Mouse (Mus musculus): ENCODE measurements around the gene Socs4. TPM values are rescaled to one million over a fixed set of nuclear protein-coding genes. Genes with fewer than 3 reads are reported as not detected.

Socs4 gene
- 2.7 and 3.6 TPM in 2 replicates for polyA plus RNA-seq (2015; fragmentation: Nextera tagmentation; extraction: Ambion mirVana)

DNA sequence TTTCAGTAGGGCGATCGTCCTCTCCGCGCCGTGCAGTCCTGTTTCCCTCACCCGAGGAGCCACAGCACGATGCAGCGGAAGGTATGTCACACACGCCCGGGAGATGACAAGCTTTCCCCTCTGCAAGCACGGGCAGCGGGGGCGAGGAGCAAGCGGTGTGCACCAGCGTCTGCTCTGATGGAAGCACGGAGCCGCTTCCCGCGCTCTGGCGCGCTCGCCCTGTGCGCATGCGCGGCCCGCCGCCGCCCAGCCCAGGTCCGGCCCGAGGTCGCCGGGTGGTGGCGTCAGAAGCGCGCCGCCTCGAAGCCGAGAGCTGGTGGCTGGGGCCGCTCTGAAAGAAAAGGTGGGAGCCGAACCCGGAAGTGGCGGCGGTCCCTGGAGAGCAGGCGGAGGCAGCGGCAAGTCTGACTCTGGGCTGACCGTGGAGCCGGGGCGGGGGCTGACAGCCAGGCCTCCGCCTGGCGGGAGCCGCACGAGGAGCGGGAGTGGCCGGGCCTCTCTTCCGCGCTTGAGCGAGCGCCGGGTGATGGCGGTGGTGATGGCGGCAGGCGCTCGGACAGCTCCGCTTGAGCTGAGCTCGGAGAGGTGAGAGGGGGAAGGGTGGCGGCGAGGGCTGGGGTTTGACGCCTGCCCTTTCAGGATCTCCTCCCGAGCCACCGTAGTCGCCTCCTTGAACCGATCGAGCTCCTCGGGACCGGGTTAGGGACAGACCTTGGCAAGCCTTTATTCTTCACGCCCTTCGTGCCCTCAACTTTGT lies at the start of gene Socs4, which contains the start of gene Wdhd1:
Socs4 (plus strand) TSS at position 295 of the 757 bp plus-strand sequence.
Wdhd1 (minus strand) TSS at position 221 of the 757 bp plus-strand sequence.
- Histone ChIP-seq H3K4me2 (peak within 1 kb of the TSS; percentile 67), H3K27ac (replicated peaks) (peak within 1 kb of the TSS; percentile 97)

DNA sequence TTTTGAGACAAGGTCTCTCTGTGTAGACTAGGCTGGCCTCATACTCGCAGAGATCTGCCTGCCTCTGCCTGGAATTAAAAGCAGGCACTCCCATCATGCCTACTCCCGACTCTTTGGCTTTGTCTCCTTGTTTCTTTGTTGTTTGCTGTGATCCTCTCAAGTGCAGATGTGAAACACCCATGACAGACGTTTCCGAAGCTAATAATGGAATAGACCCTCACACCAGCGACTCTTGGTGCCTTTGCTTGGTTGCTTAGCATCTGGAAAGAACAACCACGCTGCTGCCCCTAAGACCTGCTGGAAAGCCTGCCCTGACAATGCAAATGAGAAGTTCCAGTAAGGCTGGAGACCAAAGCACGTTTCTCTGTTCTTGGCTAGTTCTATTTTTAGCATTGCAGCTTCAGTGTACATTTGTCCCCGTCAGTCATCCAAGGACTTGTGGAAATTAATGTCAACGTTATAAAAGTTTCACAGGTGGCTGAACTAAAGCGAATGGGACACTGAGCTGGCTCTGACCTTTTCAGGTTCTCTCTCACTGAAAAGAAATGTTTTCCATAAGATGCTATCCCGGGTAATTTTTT lies 46.8 kb upstream of the Socs4 start:
- Histone ChIP-seq H3K27ac (replicated peaks) (no peak overlapping the region), H3K4me3 (no peak overlapping the region), H3K27me3 (no peaks in the 10 kb centered on the region), H3K36me3 (no peaks in the 10 kb centered on the region), H3K4me2 (no peak overlapping the region), H3K9ac (no peak overlapping the region), H3K9me3 (no peaks in the 10 kb centered on the region), H3K4me1 (replicated peaks) (no peaks in the 10 kb centered on the region)
- 83% methylated on average over 11 of the region's 11 CpGs for WGBS
- ATAC-seq (ENCODE audit: low read depth), result no peak

More for the DNA sequence above, at the start of gene Socs4, which contains the start of gene Wdhd1:
- Histone ChIP-seq H3K9me3 (no peaks in the 10 kb centered on the region), H3K27me3 (no peaks in the 10 kb centered on the region), H3K4me1 (replicated peaks) (peaks cover 28% of the 10 kb centered on the region), H3K4me3 (peak within 1 kb of the TSS; percentile 88), H3K9ac (peak within 1 kb of the TSS; percentile 88), H3K36me3 (peaks cover 8% of the 10 kb centered on the region; the same call in 1 of the 2 replicates)
- peak; percentile 98 for ATAC-seq (ENCODE audit: low read depth)
- under 1% methylated on average over 73 of the region's 77 CpGs for WGBS

DNA sequence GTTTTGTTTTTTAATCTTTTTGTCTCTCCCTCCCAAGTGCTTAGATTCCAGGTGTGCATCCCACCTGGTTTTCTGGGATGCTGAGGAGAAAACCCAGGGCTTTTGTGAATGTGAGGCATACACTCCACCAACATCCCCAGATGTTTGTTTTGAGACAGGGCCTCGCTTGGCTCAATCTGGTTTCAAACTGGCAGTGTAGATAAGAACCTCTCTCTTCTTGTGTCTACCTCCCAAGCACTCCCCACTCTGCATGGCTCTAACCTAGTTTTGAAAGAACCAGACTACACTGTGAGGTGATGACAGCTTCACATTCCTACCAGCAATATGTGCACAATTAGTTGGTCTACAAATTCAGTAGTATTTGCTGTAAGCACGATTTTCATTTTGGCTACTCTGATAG lies 43.1 kb upstream of the Socs4 start:
- H3K9me3 ChIP-seq, result peaks cover 14% of the 10 kb centered on the region; the same call in 1 of the 2 replicates
- ATAC-seq (ENCODE audit: low read depth), result no peak
- H3K27me3 ChIP-seq, result no peaks in the 10 kb centered on the region
- no peak overlapping the region for H3K4me3 ChIP-seq
- no peaks in the 10 kb centered on the region for H3K36me3 ChIP-seq
- no peaks in the 10 kb centered on the region for H3K4me1 ChIP-seq (replicated peaks)
- WGBS, result 80% methylated on average over 2 of the region's 2 CpGs
- H3K27ac ChIP-seq (replicated peaks), result no peak overlapping the region
- H3K9ac ChIP-seq, result no peak overlapping the region
- no peak overlapping the region for H3K4me2 ChIP-seq

DNA sequence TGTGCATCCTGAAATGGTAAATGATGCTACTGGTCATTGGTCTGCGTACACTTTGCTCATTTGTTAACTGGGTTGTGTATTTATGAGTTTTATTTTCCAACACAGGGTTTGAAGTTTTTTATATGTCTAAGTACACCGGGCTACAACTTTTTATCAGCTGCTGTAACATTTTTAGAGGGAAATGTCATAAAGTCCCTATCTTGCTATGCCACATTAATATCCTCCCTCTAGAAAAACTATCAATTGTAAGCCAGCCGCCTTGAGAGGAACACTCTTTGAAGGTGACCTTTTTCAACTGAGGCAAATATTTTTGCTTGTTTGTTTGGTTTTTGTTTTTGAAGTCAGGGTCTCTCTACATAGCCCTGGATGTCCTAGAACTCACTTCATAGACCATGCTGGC lies 42.7 kb upstream of the Socs4 start:
- Histone ChIP-seq H3K27ac (replicated peaks) (no peak overlapping the region), H3K9me3 (peaks cover 14% of the 10 kb centered on the region; the same call in 1 of the 2 replicates), H3K4me2 (no peak overlapping the region), H3K27me3 (no peaks in the 10 kb centered on the region), H3K9ac (no peak overlapping the region), H3K36me3 (no peaks in the 10 kb centered on the region), H3K4me1 (replicated peaks) (no peaks in the 10 kb centered on the region), H3K4me3 (no peak overlapping the region)
- ATAC-seq (ENCODE audit: low read depth), result no peak
- 93% methylated on average over 3 of the region's 3 CpGs for WGBS

DNA sequence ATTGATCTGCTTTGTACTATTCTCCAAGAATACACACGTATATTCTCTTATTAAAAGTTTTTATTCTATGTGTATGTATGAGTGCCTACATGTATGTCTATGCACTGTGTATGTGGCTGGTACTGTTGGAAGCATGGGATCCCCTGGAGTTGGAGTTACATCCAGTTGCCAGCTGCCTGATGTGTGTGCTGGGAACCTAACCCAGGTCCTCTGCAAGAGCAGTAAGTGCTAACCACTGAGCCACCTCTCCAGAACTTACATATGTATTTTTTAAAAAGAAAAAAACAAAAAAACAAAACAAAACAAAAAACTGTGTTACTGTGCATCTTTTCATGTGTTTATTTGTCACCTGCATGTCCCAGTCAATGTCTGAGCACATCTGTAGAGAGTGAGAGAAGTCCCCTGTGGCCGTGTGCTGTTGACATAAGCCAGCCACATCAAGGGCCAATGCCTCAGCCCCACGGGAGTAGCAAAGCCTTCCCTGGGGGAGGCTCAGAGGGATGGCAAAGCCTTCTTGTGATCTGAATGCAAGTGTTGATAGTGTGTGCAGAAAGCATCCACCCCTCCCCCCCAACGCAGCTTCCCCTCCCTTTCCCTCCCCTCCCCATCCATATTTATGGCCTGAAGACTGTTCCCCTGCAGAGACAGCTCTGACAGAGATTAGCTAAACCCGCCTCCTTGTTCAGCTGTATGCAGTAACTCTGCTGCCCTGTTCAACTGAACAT lies 42.0 kb upstream of the Socs4 start:
- Histone ChIP-seq H3K4me3 (no peak overlapping the region), H3K4me2 (no peak overlapping the region), H3K27ac (replicated peaks) (no peak overlapping the region), H3K9me3 (peaks cover 14% of the 10 kb centered on the region; the same call in 1 of the 2 replicates), H3K36me3 (no peaks in the 10 kb centered on the region), H3K27me3 (no peaks in the 10 kb centered on the region), H3K4me1 (replicated peaks) (no peaks in the 10 kb centered on the region), H3K9ac (no peak overlapping the region)
- 76% methylated on average over 5 of the region's 5 CpGs for WGBS
- ATAC-seq (ENCODE audit: low read depth), result no peak

DNA sequence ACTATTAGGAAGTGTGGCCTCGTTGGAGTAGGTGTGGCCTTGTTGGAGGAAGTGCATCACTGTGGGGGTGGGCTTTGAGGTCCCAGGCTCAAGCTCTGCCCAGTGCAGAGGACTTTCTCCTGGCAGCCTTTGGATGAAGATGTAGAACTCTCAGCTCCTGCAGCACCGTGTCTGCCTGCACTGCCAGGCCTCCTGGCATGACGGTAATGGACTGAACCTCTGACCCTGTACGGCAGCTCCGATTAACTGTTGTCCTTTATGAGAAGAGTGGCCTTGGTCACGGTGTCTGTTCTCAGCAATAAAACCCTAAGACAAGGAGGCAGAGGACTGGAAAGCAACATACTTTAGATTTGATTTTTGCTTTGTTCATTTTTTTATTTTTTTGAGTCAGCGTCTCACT lies 40.2 kb upstream of the Socs4 start:
- no peak for ATAC-seq (ENCODE audit: low read depth)
- no peaks in the 10 kb centered on the region for H3K27me3 ChIP-seq

DNA sequence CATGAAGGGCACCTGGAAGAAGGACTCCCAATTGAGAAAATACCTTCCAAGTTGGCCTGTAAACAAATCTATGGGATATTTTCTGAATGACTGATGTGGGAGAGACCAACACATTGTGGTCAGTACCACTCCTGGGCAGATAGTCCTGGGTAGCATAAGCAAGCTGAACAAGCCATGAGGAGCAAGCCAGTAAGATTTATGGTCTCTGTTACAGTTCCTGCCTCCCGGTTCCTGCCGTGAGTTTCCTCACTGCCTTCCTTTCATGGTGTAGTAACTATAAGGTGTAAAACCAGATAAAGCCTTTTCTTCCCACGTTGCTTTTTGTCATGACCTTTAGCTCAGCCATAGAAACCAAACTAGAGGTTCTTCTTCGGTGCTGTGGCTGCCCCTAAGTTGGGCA lies 39.4 kb upstream of the Socs4 start:
- Histone ChIP-seq H3K4me3 (no peak overlapping the region), H3K4me2 (no peak overlapping the region), H3K27ac (replicated peaks) (no peak overlapping the region), H3K27me3 (no peaks in the 10 kb centered on the region), H3K9ac (no peak overlapping the region), H3K4me1 (replicated peaks) (no peaks in the 10 kb centered on the region), H3K36me3 (peaks cover 17% of the 10 kb centered on the region), H3K9me3 (peaks cover 14% of the 10 kb centered on the region; the same call in 1 of the 2 replicates)
- ATAC-seq (ENCODE audit: low read depth), result no peak
- WGBS, result 84% methylated on average over 4 of the region's 4 CpGs

More for the DNA sequence above, 40.2 kb upstream of the Socs4 start:
- Histone ChIP-seq H3K9me3 (peaks cover 14% of the 10 kb centered on the region; the same call in 1 of the 2 replicates), H3K36me3 (peaks cover 11% of the 10 kb centered on the region), H3K4me2 (no peak overlapping the region), H3K4me3 (no peak overlapping the region), H3K9ac (no peak overlapping the region), H3K4me1 (replicated peaks) (no peaks in the 10 kb centered on the region), H3K27ac (replicated peaks) (no peak overlapping the region)
- 90% methylated on average over 7 of the region's 7 CpGs for WGBS

DNA sequence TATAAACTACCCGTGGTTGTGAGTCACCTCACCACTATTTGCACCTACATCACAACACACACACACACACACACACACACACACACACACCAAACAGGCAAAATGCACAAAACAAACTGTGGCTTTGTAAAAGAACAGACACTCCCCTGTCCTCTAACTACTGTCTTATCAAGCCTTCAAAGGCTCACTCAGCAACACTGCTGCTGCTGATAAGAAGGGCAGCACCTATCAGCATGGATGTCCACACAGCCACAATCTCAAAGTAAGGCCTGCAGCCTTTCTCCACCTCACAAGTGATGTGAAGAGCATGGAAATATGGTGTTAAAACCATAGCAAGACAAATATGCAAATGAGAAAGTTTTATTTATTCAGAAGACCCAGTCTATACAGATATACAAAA lies 36.1 kb upstream of the Socs4 start:
- Histone ChIP-seq H3K4me3 (no peak overlapping the region), H3K27me3 (no peaks in the 10 kb centered on the region), H3K9me3 (peaks cover 10% of the 10 kb centered on the region; the same call in 1 of the 2 replicates), H3K36me3 (peaks cover 45% of the 10 kb centered on the region), H3K27ac (replicated peaks) (no peak overlapping the region), H3K9ac (no peak overlapping the region), H3K4me2 (no peak overlapping the region), H3K4me1 (replicated peaks) (no peaks in the 10 kb centered on the region)
- 91% methylated on average over 1 of the region's 1 CpGs for WGBS
- ATAC-seq (ENCODE audit: low read depth), result no peak

DNA sequence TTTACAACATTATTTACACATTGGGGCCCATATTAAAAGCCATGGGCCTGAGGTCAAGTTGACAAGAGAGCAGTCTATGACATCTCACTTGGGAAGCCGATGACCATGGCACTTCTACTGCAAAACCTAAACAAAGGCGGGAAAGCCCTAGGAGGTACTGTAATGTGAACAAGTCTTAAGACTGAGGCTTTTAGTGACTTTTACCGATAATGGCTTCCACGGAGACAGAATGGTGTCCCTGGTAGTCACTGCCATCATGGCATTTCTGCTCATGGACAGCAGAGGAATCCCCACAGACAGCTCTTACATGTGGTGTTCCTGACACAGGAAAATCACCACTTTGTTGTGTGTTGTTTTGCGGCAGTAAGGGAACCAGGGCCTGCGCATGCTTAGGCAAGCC lies 35.7 kb upstream of the Socs4 start:
- 96% methylated on average over 6 of the region's 6 CpGs for WGBS
- H3K4me3 ChIP-seq, result no peak overlapping the region
- H3K36me3 ChIP-seq, result peaks cover 49% of the 10 kb centered on the region
- peaks cover 7% of the 10 kb centered on the region; the same call in 1 of the 2 replicates for H3K9me3 ChIP-seq
- H3K27me3 ChIP-seq, result no peaks in the 10 kb centered on the region
- no peak for ATAC-seq (ENCODE audit: low read depth)
- H3K4me2 ChIP-seq, result no peak overlapping the region
- H3K9ac ChIP-seq, result no peak overlapping the region
- no peaks in the 10 kb centered on the region for H3K4me1 ChIP-seq (replicated peaks)
- H3K27ac ChIP-seq (replicated peaks), result no peak overlapping the region

DNA sequence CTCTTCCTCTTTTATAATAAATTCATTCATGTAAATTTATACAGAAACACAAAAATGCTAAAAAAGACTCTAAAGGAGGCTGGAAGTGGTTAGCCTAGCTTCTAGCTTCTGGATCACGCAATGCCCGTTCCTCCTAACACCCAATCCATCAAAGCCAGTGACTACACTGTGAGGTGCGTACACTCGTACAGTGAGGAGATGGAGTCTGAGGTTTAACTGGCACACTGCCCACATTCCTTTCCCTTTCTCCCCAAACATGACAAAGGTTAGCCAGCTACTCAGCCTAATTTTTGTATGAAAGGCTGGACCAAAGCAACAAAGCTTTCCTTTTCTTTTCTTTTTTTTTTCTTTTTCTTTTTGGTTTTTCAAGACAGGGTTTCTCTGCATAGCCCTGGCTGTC lies 34.0 kb upstream of the Socs4 start:
- no peaks in the 10 kb centered on the region for H3K27me3 ChIP-seq
- no peak overlapping the region for H3K4me3 ChIP-seq
- no peak for ATAC-seq (ENCODE audit: low read depth)
- H3K9me3 ChIP-seq, result no peaks in the 10 kb centered on the region
- peaks cover 66% of the 10 kb centered on the region for H3K36me3 ChIP-seq
- H3K27ac ChIP-seq (replicated peaks), result no peak overlapping the region
- WGBS, result 72% methylated on average over 4 of the region's 4 CpGs
- no peak overlapping the region for H3K4me2 ChIP-seq
- H3K9ac ChIP-seq, result no peak overlapping the region
- no peaks in the 10 kb centered on the region for H3K4me1 ChIP-seq (replicated peaks)

DNA sequence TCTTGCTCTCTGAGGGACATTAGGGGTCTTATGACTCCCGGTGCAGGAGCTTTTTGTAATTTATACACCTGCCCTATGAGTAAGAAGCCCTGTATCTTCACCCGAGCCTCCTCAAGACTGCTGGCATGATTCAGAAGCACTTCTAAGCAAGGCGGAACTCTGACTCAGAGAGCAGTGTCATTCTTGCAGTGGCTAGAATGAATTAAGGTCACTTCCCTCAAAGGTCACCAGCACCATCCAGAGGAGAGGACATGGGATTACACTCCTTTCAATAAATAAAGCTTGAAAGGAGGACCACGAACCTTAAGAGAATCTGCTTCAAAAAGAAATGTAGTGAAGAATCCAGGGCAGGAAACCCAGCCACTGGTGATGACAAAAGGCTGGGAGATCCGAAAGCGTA lies 26.9 kb upstream of the Socs4 start:
- Histone ChIP-seq H3K4me3 (no peak overlapping the region), H3K9me3 (no peaks in the 10 kb centered on the region), H3K9ac (no peak overlapping the region), H3K36me3 (peaks cover 66% of the 10 kb centered on the region), H3K4me2 (no peak overlapping the region), H3K27me3 (no peaks in the 10 kb centered on the region), H3K27ac (replicated peaks) (no peak overlapping the region), H3K4me1 (replicated peaks) (no peaks in the 10 kb centered on the region)
- 88% methylated on average over 6 of the region's 6 CpGs for WGBS
- ATAC-seq (ENCODE audit: low read depth), result no peak

DNA sequence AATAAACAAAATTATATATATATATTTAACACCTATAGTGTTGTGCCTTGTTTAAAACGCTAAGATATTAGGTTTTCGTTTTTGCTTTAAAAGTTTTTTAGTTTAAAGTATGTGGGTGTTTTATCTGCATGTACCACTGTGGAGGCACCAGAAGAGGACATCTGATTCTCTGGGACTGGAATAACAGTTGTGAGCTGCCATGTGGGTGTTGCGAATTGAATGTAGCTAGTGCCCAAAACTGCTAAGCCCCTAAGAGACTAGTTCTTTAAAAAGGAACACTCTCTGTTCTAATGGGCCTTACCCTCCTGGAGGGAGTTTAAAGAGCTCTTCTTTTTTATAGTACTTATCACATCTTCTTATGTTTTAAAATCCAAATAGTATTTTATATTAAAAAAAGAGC lies 11.9 kb upstream of the Socs4 start:
- ATAC-seq (ENCODE audit: low read depth), result no peak
- Histone ChIP-seq H3K4me3 (no peak overlapping the region), H3K9me3 (no peaks in the 10 kb centered on the region), H3K9ac (no peak overlapping the region), H3K4me2 (no peak overlapping the region), H3K27me3 (no peaks in the 10 kb centered on the region), H3K27ac (replicated peaks) (no peak overlapping the region), H3K4me1 (replicated peaks) (no peaks in the 10 kb centered on the region), H3K36me3 (peaks cover 62% of the 10 kb centered on the region)
- WGBS, result 95% methylated on average over 3 of the region's 3 CpGs
